Mouse (Mus musculus) spleen, adult 10 weeks (tissue): ENCODE results near the gene Olfr1431. TPM values are rescaled to one million over a fixed set of nuclear protein-coding genes. Genes with fewer than 3 reads are reported as not detected.

Experiments
- polyA plus RNA-seq: library from polyadenylated mRNA; stranded (reverse); fragments of 350-450 nt; fragmentation: Illumina TruSeq; extraction: RNeasy Lipid Tissue Mini Kit (QIAGEN cat#74804); gene quantifications from one replicate; pipeline ENCODE4 v1.2.3, GENCODE M21; 2015; ENCODE audit warnings: low replicate concordance; ENCODE audit not compliant: insufficient read depth

The Olfr1431 gene
- polyA plus RNA-seq = not detected

GRCm38 (mm10) chr19:12200334-12200733 is at the start of gene Olfr1431:
TSS of gene Olfr1431 (plus strand) at chr19:12200634.

GRCm38 (mm10) chr19:12170062-12170599 is 30.3 kb upstream of the Olfr1431 start, which contains the start of gene Olfr1555-ps1:
TSS of gene Olfr1555-ps1 (minus strand) at chr19:12170112.

GRCm38 (mm10) chr19:12232496-12232895 is 32.1 kb downstream of the Olfr1431 start, which contains the start of gene Olfr1432:
TSS of gene Olfr1432 (minus strand) at chr19:12232596.

GRCm38 (mm10) chr19:12241559-12241958 is 41.1 kb downstream of the Olfr1431 start, which contains the start of gene Olfr262:
TSS of gene Olfr262 (minus strand) at chr19:12241659.

GRCm38 (mm10) chr19:12260732-12261131 is 60.3 kb downstream of the Olfr1431 start, which contains the start of gene Olfr235:
TSS of gene Olfr235 (plus strand) at chr19:12261032.

Other genes starting within 250 kb of the Olfr1431 start
- 48.5 TPM for gene Osbp, start 234.7 kb upstream of the Olfr1431 start, polyA plus RNA-seq
- gene Olfr1423, start 159.3 kb upstream of the Olfr1431 start, polyA plus RNA-seq = not detected
- gene Olfr1424, start 138.0 kb upstream of the Olfr1431 start, polyA plus RNA-seq = not detected
- gene Olfr1425, start 122.9 kb upstream of the Olfr1431 start, polyA plus RNA-seq = not detected
- not detected for gene Olfr1426, start 108.6 kb upstream of the Olfr1431 start, polyA plus RNA-seq
- not detected for gene Olfr1427, start 97.3 kb upstream of the Olfr1431 start, polyA plus RNA-seq
- not detected for gene Olfr1428, start 84.7 kb upstream of the Olfr1431 start, polyA plus RNA-seq
- not detected for gene Olfr76, start 77.4 kb upstream of the Olfr1431 start, polyA plus RNA-seq
- not detected for gene Olfr1555-ps1, start 30.5 kb upstream of the Olfr1431 start, polyA plus RNA-seq
- not detected for gene Olfr1432, start 32.0 kb downstream of the Olfr1431 start, polyA plus RNA-seq
- gene Olfr262, start 41.0 kb downstream of the Olfr1431 start, polyA plus RNA-seq = not detected
- gene Olfr235, start 60.4 kb downstream of the Olfr1431 start, polyA plus RNA-seq = not detected
- not detected for gene Olfr1434, start 79.2 kb downstream of the Olfr1431 start, polyA plus RNA-seq
- gene Olfr1436, start 98.5 kb downstream of the Olfr1431 start, polyA plus RNA-seq = not detected
- gene Olfr1437, start 124.5 kb downstream of the Olfr1431 start, polyA plus RNA-seq = not detected
- gene Olfr1438-ps1, start 135.3 kb downstream of the Olfr1431 start, polyA plus RNA-seq = not detected
- gene Olfr1440, start 186.6 kb downstream of the Olfr1431 start, polyA plus RNA-seq = not detected
- gene Olfr1441, start 216.8 kb downstream of the Olfr1431 start, polyA plus RNA-seq = not detected
- not detected for gene Pfpl, start 227.3 kb downstream of the Olfr1431 start, polyA plus RNA-seq